Mouse (Mus musculus) thymus, postnatal 25 days (tissue): ENCODE measurements around the gene Mad2l1bp.

Experiments
- DNase-seq: peaks from one replicate; pipeline ENCODE4 v3.0.0; 2022

Gene Mad2l1bp

DNA sequence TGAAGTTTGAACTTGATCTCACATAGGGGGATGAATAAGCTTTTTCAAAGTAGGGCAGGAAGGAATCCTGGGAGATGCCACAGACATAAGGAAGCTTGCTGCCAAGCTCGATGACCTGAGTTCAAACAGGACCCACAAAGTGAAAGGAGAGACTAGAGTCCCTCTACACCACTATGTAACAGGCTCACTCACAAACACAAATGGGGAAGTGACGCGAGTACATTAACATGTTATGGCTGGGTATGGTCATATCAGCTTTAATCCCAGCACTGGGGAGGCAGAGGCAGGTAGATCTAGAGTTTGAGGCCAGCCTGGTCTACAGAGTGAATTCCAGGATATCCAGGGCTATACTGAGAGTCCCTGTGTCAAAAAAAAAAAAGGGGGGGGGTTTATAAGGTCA is 983 bp upstream of the Mad2l1bp start:
- DNase-seq: no peak

- peak; percentile 72 for DNase-seq
Observed at GRCm38 (mm10) chr17:46143578-46144423, 9.6 kb downstream of the Mad2l1bp start, which contains the start of gene Rsph9. Rsph9 (minus strand) TSS chr17:46144216.

DNA sequence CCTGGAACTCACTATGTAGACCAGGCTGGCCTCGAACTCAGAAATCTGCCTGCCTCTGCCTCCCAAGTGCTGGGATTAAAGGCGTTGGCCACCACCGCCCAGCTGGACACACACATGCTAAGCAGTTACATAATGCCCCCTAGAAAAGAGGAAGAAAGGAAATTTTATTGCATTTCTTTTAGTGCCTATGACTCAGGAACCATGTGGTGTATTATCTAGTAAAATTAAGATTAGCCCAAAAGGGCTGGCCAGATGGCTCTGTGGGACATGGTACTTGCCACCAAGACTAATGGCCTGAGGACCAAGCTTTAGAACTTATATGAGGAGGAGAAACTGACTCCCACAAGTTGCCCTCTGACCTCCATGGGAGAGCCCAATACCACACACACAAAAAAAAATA is 13.5 kb downstream of the Mad2l1bp start:
- DNase-seq: no peak

DNA sequence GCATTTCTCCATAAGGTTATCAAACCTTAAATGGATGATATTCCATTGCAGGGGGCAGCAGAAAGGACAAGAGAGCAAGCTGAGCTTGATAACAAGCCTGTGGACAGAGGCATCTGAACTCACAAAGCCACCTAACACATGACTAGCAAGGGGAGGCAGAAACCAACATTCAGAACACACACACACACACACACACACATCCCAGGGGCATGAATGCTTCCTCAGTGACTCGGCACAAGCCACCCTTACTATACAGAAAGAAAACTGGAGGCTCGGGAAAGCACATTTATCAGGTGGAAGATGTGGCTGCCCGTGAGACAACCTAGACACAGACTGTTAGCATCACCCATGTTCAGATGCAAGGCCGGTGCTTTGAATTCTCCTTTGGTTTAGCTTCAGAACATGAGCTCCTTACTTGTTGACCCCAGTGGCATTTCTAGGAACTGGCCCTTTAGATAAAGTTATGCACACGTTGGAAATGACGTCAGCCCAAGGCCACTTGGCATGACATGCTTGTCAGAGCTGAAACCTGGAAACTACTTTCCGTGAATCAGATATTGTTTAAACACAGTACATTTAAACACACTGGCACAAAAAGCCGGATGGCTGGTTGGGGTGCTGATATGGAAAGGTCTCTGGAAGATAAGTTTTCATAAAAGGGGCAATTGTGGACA is 14.7 kb downstream of the Mad2l1bp start:
- no peak for DNase-seq

DNA sequence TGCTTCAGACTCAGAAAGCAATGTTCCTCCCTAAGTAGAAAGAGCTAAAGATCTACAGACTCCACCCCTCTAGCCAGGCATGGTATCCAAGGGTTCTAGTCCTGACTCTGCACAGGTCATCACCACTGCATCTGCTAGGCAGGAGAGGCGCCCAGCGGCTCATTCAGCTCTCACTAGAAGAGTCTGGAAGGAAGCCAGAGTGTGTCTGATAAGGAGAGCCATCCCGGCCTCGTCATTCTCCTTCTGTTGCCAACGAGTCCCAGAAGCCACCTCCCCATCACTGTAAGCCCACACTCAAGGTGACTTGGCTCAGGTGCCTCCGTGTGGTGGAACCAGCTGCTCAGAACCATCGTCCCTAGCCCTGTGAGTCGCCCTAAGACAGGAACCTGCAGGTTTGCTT is 20.5 kb downstream of the Mad2l1bp start:
- DNase-seq: no peak

DNA sequence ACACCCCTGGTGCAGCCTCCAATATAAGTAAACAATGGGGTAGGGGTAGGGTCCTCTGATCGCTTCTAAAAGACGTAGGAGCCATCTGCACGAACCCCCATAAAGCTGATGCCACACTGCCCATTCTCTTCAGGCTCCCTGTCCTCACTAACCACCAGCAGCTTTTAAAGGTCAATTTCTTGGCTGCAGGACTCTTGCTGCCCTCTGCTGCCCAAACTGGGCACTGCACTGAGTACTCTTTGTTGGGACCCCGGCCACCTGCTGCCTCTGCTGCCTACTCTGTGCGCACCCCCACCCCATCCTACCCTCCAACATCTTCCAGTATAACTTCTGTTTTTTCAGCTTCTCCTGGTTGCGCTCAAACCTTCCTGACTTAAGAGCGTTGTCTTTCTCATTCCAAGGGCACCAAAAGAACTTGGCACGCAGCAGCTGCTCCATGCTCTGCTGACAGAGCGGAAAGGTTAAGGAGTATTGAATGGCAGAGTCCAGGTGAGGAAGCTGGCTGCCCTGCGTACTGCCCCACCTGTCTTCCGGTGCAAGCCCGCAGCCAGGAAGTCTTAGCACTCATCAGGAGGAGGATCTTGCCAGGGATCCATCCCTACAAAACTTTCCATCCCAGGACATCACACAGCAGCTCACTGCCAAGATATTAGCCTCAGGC is 21.2 kb downstream of the Mad2l1bp start:
- peak; percentile 78 for DNase-seq

DNA sequence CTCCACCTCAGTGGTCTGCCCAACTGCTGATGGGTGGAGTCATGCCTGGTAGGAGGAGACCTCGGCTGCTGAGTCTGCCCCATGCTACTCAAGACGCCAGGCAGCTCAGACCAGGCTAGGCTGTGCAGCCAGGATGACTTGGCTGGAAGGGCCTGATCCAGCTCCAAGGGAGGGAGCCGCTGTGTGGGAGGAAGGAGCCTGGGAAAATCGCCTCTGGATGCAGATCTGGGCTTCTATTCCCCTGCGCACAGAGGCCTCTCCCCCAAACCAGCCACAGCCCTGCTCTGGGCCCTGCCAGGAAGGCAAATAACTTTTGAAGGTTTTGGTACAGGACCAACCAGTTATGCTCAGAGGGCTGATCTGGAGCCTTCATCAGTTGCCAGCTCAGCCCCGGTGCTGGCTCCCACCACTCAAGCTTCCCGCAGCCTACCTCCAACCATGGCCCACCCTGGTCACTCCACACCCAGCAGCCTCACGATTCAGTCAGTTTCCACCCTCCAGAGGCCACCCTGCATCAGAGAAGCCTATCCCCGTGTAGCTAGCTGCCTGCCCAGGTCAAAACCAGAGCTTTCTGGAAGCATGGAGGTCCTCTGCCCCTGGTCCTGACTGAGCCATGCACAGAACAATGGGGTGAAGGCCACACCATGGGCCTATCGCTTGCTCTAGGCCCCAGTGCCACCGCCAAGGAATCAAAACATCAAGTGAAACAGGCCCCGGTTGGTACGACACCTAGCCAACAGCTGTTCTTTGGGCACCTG is 23.4 kb downstream of the Mad2l1bp start:
- DNase-seq: no peak

DNA sequence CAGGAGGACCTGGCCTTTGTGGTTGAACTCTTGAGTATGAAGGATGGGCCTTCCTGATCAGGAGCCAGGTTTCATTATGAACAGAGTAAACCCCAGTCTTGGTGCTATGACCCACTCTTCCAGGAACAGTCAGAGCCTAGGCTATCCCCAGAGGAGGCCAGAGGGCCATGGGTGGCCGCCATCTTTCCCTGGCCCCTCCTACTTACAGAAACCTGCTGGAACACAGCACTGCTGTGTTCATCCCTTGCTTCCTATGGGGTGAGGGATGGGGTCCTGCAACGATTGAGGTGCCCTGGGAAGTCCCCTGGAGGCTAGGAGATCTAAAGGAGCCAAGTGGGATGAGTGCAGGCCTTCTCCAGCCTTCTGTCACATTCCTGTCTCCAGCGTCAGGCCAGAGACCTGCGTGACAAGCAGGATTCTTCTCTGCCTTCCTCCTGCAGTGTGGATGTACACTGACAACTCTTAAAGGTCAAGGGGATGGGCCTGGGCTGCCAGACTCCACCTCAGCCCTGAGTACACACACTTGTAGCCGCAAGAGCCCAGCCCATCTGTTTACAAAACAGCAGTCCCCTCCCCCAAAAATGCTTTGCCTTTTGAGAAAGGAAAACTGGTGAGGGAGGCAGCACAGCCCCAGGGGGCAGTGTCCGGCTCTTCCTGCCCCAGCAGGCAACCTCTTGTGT is 25.4 kb downstream of the Mad2l1bp start:
- no peak for DNase-seq

GRCm38 (mm10) chr17:46126608-46127007 is 26.7 kb downstream of the Mad2l1bp start:
- no peak for DNase-seq

DNA sequence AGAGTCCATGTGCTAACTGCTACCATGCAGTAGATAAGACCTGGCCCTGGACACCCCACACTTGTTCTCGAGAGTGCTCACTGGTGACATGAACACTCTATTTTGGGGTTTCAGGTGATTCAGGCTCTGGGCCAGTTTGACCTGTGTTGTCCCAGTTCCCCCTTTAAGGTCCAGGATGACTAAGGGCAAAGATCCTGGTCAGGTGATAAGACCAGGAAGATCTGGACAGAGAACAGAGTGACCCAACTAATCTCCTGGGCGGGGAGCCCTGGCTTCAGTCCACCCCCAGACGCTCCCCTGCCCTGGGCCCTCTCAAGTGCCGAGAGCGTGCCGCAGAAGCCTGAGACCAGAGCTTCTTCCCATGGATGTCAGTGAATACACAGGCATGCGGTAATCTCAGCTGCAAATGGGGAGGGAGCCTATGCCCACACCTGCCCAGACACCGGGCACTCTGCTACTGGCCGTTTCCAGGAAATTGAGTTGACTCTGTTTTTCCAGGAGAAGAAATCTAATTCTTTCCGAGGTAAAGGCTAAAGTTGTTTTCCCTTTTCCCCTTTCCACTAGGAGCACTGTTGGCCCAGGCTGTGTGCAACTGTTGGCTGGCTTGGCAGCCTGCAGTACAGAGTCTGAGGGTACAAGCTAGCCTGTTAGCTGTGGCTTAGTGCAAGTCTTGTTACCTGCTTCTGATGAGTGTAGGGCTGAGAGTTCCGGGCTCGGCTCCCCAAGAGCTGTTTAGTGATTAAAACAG is 29.2 kb downstream of the Mad2l1bp start:
- no peak for DNase-seq

DNA sequence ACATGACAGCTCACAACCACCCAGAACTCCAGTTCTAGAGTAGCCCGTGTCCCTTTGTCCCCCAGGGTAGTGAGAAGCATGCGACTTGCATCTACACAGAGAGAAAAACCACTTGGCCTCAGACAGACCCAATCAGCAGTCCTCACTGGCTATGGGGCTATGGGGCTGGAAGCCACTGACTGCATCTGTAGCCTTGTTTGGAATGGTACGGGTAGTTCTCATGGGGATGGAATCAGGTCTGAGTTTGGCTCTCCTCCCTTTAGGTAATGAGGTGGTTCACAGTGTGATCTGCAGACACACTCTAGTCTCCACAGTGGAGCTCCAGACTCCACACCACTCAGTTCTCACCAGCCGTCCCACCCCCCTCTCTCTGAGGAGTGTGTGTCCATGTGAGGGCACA is 30.1 kb downstream of the Mad2l1bp start:
- no peak for DNase-seq

DNA sequence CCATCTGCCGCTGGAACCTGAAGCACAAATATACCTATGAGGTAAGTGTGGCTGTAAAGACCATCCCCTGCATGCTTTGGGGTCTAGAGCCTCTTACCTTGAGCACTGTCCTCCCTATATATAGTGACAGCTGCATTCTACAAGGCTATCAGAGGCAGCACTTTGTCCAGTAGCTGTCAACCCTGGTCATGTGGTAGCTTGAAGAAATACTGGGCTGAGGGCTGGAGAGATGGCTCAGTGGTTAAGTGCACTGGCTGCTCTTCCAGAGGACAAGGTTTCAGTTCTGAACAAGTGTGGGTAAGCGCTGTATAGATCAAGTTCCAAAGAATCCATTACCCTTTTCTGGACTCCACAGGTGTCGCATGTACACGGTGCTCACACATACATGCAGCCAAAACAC is 30.6 kb downstream of the Mad2l1bp start:
- DNase-seq: no peak

DNA sequence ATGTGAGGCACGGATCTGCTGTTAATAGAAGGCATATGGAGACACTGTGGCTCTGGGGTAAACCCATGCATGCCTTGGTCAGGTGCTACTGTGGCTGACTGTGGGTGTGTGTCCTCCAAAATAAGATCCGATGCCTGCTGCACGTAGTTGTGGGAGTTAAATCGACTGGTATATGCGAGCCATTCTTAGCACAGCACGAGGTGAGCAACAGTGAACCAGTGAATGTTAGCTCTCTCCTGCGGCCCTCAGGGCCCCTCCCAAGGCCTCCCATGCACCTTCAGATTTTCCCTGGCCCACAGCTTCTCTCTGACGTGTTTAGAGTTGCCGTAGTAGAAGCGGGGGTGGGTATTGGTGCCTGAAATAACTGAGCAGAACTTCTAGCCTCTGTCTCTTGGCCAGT is 33.7 kb downstream of the Mad2l1bp start:
- no peak for DNase-seq

- no peak for DNase-seq
Observed at GRCm38 (mm10) chr17:46118423-46118850, 34.9 kb downstream of the Mad2l1bp start.

DNA sequence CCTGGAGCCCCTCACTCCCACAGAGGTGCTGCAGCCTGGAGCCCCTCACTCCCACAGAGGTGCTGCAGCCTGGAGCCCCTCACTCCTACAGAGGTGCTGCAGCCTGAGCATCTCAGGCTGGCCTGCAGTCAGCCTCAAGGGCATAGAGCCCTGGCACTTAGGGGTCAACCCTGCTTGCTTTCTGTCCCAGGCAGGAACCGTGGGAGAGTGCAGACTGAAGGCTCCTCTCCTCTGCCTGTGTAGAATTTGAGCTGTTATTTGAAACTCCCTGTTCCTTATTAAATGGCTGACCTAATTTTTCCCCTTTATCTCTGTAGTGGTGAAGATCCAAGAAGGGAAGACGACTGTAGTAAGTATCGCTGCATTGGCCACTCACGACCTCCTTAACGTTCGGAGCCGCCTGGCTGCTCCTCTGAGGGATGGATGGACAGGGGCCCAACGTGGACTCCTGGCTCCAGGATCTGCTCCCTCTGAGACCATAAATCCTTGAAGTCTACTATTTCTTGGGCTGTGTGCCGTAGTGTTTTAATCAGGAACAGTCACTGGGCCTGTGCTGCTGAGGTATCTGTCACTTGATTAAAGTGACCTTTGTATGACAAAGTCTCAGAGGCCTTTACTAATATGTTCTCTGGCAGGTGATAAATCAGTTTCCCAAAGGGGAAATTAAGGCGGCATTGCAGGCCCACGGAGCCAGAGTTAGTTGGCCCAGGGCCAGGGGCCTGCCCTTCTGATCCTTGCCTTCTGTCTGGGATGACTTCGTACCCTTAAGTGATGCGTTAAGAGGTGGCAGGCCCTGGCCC is 35.5 kb downstream of the Mad2l1bp start:
- no peak for DNase-seq

GRCm38 (mm10) chr17:46116881-46117280 is 36.5 kb downstream of the Mad2l1bp start:
- no peak for DNase-seq

GRCm38 (mm10) chr17:46116138-46116537 is 37.2 kb downstream of the Mad2l1bp start:
- no peak for DNase-seq

- no peak for DNase-seq
Observed at GRCm38 (mm10) chr17:46115489-46115888, 37.9 kb downstream of the Mad2l1bp start.

GRCm38 (mm10) chr17:46110402-46111289 is 42.7 kb downstream of the Mad2l1bp start, which contains the start of gene Mrps18a:
Mrps18a (plus strand) TSS chr17:46110986.
- DNase-seq: peak; percentile 79

DNA sequence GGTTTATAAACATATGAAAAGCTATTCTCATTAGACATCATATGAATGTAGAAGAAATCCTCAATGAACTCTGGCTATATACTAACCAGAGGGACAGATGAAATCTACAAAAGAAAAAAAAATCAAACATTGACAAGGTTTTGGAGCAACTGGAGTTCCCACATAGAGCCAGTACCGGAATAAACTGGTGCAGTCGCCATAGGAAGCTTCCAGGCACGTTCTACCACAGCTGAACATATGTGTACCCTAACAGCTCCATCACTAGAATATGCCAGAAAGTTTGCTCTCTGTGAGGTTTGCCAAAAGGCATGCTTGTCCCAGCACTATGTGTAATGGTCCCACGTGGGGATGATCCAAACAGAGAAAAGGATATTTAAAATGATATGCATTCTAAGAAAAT is 45.1 kb downstream of the Mad2l1bp start:
- no peak for DNase-seq
